Mouse (Mus musculus) cortical plate, adult 2 months (tissue): ENCODE measurements at regions not wholly inside any gene's neighbourhood (a gene's known extent, or its start where the extent isn't known, plus 50 kb on each side); places are given as distances from the start of the nearest gene placed in this dataset.

Experiments
- CTCF ChIP-seq: fragments of 200-500 bp; IDR thresholded peaks from 2 replicates; pipeline ENCODE4 v1.5.1; 2011; ENCODE audit warnings: mild to moderate bottlenecking, control low read depth, low read length; ENCODE audit not compliant: insufficient read depth; ENCODE audit errors: extremely low read depth
- POLR2A ChIP-seq: fragments of 200-500 bp; IDR thresholded peaks from 2 replicates; pipeline ENCODE4 v1.6.1; 2011; ENCODE audit warnings: mild to moderate bottlenecking, low read length, control low read depth; ENCODE audit not compliant: insufficient read depth; ENCODE audit errors: extremely low read depth

DNA sequence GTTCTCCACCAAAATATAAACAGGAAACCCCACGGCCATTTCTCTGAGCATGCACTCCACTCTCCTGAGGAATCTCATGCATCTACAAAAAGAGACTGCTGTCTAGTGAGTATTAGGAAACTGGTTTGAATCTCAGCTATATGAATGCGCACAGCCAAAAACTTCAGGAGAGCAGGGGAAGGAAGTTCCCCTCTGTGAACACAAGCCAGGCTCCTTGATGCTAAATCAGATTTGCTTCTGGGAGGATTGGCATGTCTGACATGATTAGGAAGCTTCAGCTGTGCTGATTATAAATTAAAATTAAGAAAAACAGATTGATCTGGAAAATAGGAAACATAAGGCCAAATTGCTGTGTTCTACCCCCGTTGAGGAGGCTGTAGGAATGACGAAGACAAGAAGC is 304.1 kb upstream of the BC052040 start:
- TF ChIP-seq CTCF (no peak), POLR2A (no peak)
